Mouse (Mus musculus) heart, postnatal 0 days (tissue): ENCODE data around the gene Dapl1.

Source experiments
- CTCF ChIP-seq: IDR thresholded peaks from 2 replicates; pipeline ENCODE4 v1.5.1; 2016; ENCODE audit warnings: antibody characterized with exemption, control low read depth, low read depth
- EP300 ChIP-seq: IDR thresholded peaks from 2 replicates; pipeline ENCODE4 v1.6.1; 2016; ENCODE audit warnings: antibody characterized with exemption, low read depth

DNA sequence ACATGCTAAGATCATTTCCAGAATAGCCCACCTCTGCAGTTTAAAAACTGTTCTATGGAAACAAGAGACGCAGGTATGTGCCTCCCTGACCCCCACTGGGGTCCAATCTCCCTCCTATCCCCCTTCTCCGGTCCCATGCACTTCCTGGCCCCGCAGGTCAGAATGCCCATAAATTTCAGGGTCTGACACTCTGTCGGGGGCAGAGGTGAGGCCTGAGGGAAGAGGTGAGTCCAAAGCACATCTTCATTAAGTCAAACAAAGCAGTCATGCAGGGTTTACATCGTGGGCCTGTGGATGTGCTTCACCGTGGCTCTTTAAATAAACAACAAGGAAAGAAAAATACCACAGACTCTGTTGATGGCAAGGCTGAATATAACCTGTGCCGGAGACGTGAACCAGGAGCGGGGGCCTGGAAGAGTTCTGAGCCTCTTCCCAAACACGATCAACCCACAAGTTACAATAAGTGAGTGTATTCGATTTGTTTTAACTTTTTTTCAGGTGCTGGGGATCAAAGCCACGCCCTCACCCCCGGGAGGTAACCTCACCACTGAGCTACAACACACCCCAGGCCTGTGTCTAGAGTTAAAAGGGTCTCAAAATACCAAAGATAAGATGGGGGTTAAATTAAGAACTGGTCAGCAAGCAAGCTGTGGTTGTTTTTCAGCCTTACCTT lies 59.9 kb downstream of the Dapl1 start:
- TF ChIP-seq CTCF, result no peak
- TF ChIP-seq EP300, result no peak
